Mouse (Mus musculus) liver, embryonic 16.5 days (tissue): ENCODE results near the gene Cntnap2. TPM values are rescaled to one million over a fixed set of nuclear protein-coding genes. Genes with fewer than 3 reads are reported as not detected.
A peak's percentile ranks its signal among the peaks of the same experiment; 100 is the strongest.

ENCODE experiments used
- ATAC-seq: fragments of 200-750 bp; cut with Nextera tagmentation; 2 replicates; pipeline ENCODE4 v1.8.0; 2017; ENCODE audit warnings: low read depth, mild to moderate bottlenecking, moderate number of reproducible peaks, moderate library complexity
- H3K27ac ChIP-seq: fragments of 300-500 bp; sonication (generic); 2 replicates; pipeline ENCODE4 v1.5.1; 2014; ENCODE audit warnings: mild to moderate bottlenecking, low read length
- H3K27me3 ChIP-seq: fragments of 300-500 bp; sonication (generic); 2 replicates; pipeline ENCODE4 v1.6.1; 2014; ENCODE audit warnings: low read depth, low read length, mixed read lengths; ENCODE audit not compliant: control insufficient read depth, insufficient read depth
- H3K36me3 ChIP-seq: fragments of 300-500 bp; sonication (generic); 2 replicates; pipeline ENCODE4 v1.6.1; 2014; ENCODE audit warnings: mild to moderate bottlenecking; ENCODE audit not compliant: control insufficient read depth, insufficient read depth
- H3K4me1 ChIP-seq: fragments of 300-500 bp; sonication (generic); 2 replicates; pipeline ENCODE4 v1.6.1; 2014; ENCODE audit warnings: low read depth, low read length, mixed read lengths; ENCODE audit not compliant: control insufficient read depth
- H3K4me2 ChIP-seq: fragments of 300-500 bp; sonication (generic); 2 replicates; pipeline ENCODE4 v1.6.1; 2014; ENCODE audit warnings: low read depth, low read length, mixed read lengths
- H3K4me3 ChIP-seq: fragments of 300-500 bp; sonication (generic); 2 replicates; pipeline ENCODE4 v1.5.1; 2014; ENCODE audit warnings: low read depth, mild to moderate bottlenecking, low read length
- H3K9ac ChIP-seq: fragments of 300-500 bp; sonication (generic); 2 replicates; pipeline ENCODE4 v1.6.1; 2014; ENCODE audit warnings: low read depth, low read length
- H3K9me3 ChIP-seq: fragments of 300-500 bp; sonication (generic); replicated peaks from 2 replicates; pipeline ENCODE4 v1.6.1; 2016; ENCODE audit warnings: low read length; ENCODE audit not compliant: control insufficient read depth
- WGBS: fragments of 180-500 bp; shearing (Covaris S2); extraction: QIAGEN DNeasy Blood & Tissue Kit; methylation state at CpG from one replicate; pipeline ENCODE4 v1.1.7; 2014; ENCODE audit not compliant: insufficient replicate concordance; 5-methylcytosine and 5-hydroxymethylcytosine counted together
- polyA plus RNA-seq: library from polyadenylated mRNA; unstranded; fragments of >200 nt; fragmentation: Nextera tagmentation; extraction: Ambion mirVana; gene quantifications from 2 replicates; pipeline ENCODE4 v1.2.1, GENCODE M21; 2015

The Cntnap2 gene
- polyA plus RNA-seq, 1 experiment from 2014 or later: 0.19 TPM

DNA sequence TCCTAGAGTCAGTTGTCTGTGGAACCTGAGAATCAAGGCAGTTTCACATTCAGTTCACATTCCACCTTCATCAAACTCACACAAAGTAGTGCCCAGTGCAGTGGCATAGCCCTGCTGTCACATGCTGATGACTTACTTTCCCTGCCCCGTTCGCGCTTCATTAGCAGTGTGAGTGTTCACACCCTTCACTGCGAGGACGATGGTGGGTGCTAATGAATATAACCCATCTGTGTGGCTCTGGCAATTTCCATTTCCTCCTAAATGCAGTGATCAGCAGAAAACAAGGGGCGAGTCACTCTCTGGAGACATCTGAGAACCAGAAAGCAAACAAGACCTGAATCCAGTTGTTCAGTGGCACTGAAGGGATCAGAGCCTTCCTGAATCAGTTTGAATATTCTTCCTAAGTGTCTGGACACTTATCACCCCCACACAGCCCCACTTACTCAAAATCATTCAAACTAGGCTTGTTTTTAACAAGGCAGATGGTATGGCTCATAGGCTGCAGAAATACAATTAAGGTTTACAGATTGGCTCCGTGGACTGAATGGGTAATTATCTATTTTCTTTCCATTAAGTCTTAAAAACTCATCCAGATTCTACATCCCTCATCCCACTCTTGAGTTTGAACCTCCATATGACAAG lies 2169.6 kb downstream of the Cntnap2 start:
- Histone ChIP-seq H3K36me3 (no peaks in the 10 kb centered on the region), H3K27me3 (no peaks in the 10 kb centered on the region), H3K27ac (no peak overlapping the region), H3K9me3 (no peaks in the 10 kb centered on the region), H3K4me2 (no peak overlapping the region), H3K4me3 (no peak overlapping the region), H3K9ac (no peak overlapping the region), H3K4me1 (no peaks in the 10 kb centered on the region)
- no peak for ATAC-seq
- 45% methylated on average over 7 of the region's 7 CpGs for WGBS

DNA sequence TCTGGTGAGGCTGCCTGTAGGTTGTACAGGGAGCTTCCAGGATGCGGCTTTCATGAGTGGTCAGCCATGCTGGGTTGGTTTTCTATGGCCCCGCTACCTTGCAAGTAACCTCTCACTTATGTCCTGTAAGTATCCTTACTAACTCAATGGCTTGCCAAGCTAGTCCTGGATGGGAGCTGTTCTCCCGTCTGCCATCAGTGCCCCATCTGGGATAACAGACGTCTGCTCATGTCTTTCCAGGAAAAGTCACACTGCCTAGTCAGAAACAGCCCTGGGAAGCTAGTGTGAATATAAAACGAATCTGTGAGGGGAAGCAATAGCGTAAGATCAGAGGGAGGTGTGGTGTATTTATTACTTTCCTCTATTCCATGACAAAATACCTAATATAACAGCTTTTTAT lies 2172.4 kb downstream of the Cntnap2 start:
- Histone ChIP-seq H3K36me3 (no peaks in the 10 kb centered on the region), H3K9ac (no peak overlapping the region)
- 53% methylated on average over 6 of the region's 6 CpGs for WGBS

DNA sequence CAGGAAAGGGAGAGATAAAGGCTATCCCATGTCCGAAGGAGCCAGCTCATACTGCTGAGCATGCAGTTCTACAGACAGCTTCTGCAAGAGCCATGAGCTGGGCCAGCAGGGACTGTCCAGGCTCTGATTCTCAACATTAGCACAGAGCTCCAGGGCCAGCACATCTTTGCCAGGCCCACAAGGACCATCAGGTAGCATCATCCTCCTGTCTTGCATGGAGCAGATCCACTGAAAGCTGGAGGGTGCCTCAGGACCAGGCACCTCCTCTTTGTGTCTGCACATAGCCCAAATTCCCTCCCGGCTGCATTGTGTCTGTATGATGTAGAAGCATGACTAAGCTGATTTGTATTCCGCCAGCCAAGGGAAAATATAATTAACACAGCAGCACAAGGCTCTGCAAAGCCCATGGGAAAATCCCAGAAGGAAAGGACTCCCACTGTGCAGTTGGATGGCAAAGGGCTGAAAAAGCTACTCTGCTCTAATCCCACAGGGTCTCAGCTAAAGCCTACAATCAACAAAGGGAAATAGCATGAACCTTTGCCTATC lies 2180.3 kb downstream of the Cntnap2 start:
- no peak overlapping the region for H3K9ac ChIP-seq
- H3K4me2 ChIP-seq: no peak overlapping the region
- no peaks in the 10 kb centered on the region for H3K36me3 ChIP-seq
- 48% methylated on average over 3 of the region's 3 CpGs for WGBS
- no peak overlapping the region for H3K27ac ChIP-seq
- no peak for ATAC-seq
- no peaks in the 10 kb centered on the region for H3K27me3 ChIP-seq
- H3K4me1 ChIP-seq: no peaks in the 10 kb centered on the region; the same call in 1 of the 2 replicates
- no peak overlapping the region for H3K4me3 ChIP-seq
- no peaks in the 10 kb centered on the region for H3K9me3 ChIP-seq

More for the DNA sequence above, 2172.4 kb downstream of the Cntnap2 start:
- Histone ChIP-seq H3K4me1 (no peaks in the 10 kb centered on the region), H3K9me3 (no peaks in the 10 kb centered on the region), H3K27ac (no peak overlapping the region), H3K27me3 (no peaks in the 10 kb centered on the region), H3K4me2 (no peak overlapping the region), H3K4me3 (no peak overlapping the region)
- ATAC-seq: no peak

DNA sequence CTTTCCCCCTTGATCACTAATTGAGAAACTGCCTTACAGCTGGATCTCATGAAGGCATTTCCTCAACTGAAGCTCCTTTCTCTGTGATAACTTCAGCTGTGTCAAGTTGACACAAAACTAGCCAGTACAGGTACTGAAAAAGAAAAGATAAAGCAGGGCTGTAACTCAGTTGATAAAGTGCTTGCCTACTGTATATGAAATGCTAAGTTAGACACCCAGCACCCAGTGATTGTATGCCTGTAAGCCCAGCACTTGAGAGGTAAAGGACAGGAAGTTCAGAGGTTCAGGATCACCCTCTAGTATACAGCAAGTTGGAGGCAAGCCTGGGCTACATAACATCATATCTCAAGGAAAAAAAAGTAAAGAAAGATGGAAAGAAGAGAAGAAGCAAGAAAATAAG lies 2182.2 kb downstream of the Cntnap2 start:
- Histone ChIP-seq H3K9me3 (no peaks in the 10 kb centered on the region), H3K36me3 (no peaks in the 10 kb centered on the region), H3K4me1 (no peaks in the 10 kb centered on the region; the same call in 1 of the 2 replicates), H3K4me3 (no peak overlapping the region), H3K27ac (no peak overlapping the region), H3K27me3 (no peaks in the 10 kb centered on the region), H3K9ac (no peak overlapping the region), H3K4me2 (no peak overlapping the region)
- no peak for ATAC-seq

DNA sequence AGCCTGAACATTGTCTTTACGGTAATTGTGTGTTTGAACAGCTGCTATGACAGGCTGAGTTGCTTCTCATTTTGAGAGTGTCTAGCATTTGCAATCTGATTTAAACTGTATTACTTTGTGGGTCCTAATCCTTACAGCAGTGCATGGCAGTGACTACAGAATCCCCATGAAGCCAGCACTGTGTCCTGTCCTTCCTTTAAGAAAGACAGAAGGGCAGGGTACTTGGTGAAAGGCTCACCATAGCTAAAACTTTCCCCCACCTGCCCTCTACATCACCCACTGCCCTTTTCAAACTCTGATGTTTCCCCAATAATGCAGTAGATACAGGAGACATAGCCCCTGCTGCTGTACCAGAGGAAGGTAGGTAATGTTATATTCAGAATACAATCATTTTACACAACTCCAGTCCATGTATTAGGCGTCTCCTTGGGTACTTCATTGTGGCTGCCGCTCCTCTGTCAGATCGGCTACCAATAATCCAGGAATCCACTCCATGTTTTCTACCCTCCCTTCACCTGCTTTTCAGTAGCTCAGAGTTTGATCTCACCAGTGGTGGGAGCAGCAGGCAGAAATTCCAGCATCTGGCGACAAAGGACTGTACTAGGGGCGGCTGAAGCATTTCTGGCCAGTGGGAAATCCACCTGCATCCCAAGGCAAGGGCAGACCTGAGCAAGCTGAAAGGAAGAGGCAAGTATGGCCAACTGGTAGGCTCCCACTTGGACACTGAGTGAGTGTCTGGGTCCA lies 2184.9 kb downstream of the Cntnap2 start:
- WGBS: 17% methylated on average over 6 of the region's 6 CpGs
- Histone ChIP-seq H3K9ac (no peak overlapping the region), H3K36me3 (no peaks in the 10 kb centered on the region), H3K4me3 (no peak overlapping the region), H3K4me1 (no peaks in the 10 kb centered on the region; the same call in 1 of the 2 replicates), H3K27me3 (no peaks in the 10 kb centered on the region), H3K9me3 (no peaks in the 10 kb centered on the region), H3K27ac (no peak overlapping the region), H3K4me2 (peak overlapping the region; percentile 17)
- 0 out of 2 replicates have a peak, but pooled peaks have one; percentile 41 for ATAC-seq

DNA sequence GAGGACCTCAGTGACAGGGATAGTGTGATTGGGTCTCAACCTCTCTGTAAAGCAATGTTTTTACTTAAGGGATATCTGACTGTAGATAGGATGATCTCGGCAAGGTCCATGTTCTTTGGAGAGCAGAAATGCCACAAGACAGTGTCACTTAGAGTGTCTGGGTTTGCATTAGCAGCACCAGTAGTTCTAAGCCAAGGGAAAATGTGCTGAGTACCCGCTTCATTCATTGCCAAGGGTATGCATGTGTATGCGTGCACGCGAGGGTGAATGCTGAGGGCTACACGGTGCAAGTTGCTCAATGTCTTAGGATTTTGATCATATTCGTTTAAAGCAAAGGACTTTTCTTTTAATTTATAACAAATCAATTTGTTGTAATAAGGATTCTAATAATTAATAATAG lies 2185.5 kb downstream of the Cntnap2 start:
- peak overlapping the region; percentile 17 for H3K4me2 ChIP-seq
- no peaks in the 10 kb centered on the region for H3K9me3 ChIP-seq
- ATAC-seq: no peak
- H3K27ac ChIP-seq: no peak overlapping the region
- no peak overlapping the region for H3K9ac ChIP-seq
- 35% methylated on average over 7 of the region's 7 CpGs for WGBS
- H3K36me3 ChIP-seq: no peaks in the 10 kb centered on the region
- no peaks in the 10 kb centered on the region; the same call in 1 of the 2 replicates for H3K4me1 ChIP-seq
- H3K27me3 ChIP-seq: no peaks in the 10 kb centered on the region
- H3K4me3 ChIP-seq: no peak overlapping the region

DNA sequence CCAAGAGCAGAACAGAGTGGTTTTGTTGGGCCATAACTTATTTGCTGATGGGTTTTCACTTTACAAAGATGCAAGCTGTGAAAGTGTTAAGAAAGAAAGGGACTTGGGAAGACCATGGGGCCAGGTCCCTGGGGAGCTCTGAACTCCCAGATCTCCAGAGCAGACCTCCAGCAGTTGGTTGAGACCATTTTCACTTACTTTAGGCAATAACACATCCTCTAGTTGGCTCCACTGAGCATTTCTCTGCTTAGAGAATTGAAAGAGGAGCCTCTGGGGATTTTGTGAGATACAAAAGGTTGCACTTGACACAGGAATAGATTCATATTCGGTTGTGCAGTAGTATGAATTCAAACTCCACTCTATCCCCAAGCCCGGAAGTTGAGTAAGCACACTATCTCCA lies 2196.1 kb downstream of the Cntnap2 start:
- ATAC-seq: no peak
- Histone ChIP-seq H3K9ac (no peak overlapping the region), H3K36me3 (no peaks in the 10 kb centered on the region), H3K9me3 (no peaks in the 10 kb centered on the region), H3K4me2 (no peak overlapping the region), H3K4me3 (no peak overlapping the region), H3K4me1 (no peaks in the 10 kb centered on the region; the same call in 1 of the 2 replicates), H3K27ac (no peak overlapping the region), H3K27me3 (no peaks in the 10 kb centered on the region)
- WGBS: 64% methylated on average over 2 of the region's 2 CpGs

DNA sequence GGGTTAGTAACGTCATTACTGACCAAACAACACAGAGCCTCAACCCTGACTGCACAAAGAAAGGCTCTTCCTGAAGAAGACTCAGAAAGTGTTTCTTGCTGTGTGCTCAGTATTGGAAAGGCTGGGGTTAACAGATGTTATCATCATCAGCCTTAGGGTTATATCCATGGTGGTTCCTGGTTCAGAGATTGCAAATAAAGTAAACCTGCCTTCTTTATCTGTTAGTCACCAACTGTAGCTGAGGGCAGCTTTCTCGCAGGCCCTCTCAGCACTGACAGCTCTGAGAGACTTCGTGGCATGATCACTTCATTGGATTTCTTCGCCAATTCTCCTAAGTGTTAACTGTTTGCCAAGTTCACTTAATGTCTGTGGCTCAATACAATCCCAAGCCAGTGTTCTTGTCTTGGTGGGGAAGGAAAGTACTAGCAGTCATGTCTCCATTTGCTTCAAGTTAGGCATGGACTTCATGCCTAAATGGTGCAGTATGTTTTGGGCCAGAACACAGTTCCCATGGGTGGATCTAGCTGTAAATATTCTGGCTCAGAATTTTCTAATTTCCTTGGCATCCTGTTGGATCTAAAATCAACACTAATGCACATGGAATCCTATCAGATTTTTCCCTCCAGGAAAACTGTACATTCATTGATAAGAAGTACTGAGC lies 2197.2 kb downstream of the Cntnap2 start:
- H3K9me3 ChIP-seq: no peaks in the 10 kb centered on the region
- no peaks in the 10 kb centered on the region; the same call in 1 of the 2 replicates for H3K4me1 ChIP-seq
- H3K4me2 ChIP-seq: no peak overlapping the region
- no peak overlapping the region for H3K27ac ChIP-seq
- no peaks in the 10 kb centered on the region for H3K27me3 ChIP-seq
- H3K9ac ChIP-seq: no peak overlapping the region
- WGBS: 43% methylated on average over 4 of the region's 4 CpGs
- H3K4me3 ChIP-seq: no peak overlapping the region
- H3K36me3 ChIP-seq: no peaks in the 10 kb centered on the region
- no peak for ATAC-seq
